Mouse (Mus musculus): Measurements from ENCODE around the gene Scoc.

Scoc gene

DNA sequence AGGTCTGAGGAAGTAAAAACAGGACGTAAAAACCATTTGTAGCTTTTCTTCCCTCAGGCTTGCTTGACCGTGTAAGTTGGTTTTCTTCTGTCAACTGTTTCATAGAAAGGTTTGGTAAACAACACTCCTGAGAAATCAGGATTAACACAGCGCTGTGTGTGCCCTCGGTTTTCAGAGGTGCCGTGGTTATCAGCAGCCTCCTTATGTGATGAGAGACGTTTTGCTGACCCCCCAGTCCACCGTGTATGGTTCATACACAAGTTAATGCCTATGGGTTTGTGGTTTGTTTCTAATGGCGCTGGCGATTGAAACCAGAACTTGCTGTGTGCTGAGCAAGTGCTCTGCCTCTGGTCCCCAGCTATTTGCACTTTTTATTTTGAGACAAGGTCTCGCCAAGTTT lies 52.6 kb downstream of the Scoc start:
- no peak for DNase-seq (ENCODE audit: low read depth, low spot score)

GRCm38 (mm10) chr8:83397726-83398125 lies 60.5 kb downstream of the Scoc start:
- DNase-seq (ENCODE audit: low read depth, low spot score), result no peak

DNA sequence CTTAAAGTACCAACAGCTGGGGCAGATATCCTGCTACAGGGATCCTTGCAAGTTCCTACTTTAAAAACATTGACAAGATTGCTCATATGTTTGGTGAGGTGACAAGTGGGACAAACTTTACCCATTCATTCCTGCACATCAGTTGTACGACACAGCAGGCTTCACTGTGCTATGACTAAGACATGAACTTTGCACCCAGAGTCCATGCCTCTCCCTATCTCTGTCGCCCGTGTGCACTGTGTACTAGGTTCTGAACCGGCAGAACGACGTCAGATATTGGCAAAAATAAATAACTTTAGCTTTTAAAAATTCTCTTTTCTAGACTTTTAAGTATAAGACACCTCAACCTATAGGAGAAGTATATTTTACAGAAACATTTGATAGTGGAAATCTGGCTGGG lies 61.5 kb downstream of the Scoc start:
- no peak for DNase-seq (ENCODE audit: low read depth, low spot score)

- DNase-seq (ENCODE audit: low read depth, low spot score), result no peak
These were observed 63.9 kb downstream of the Scoc start for GRCm38 (mm10) chr8:83394325-83394724.

DNA sequence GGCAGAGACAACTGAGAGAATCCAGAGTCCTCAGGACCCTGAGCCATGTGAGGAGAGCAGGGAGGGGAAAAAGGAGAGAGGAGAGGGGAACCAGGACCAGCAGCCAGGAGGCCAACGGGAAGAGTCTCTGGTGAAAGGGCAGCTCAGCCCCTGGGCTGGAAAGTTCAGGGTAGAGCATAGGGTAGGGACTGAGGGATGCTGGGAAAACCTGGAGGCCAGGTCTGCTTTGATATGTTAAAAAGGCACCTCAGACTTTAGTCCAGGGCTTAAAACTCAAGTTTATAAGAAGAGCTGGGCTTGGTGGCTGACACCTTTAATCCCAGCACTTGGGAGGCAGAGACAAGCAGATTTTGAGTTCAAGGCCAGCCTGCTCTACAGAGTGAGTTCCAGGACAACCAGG lies 65.7 kb downstream of the Scoc start:
- peak; percentile 67 for DNase-seq (ENCODE audit: low read depth, low spot score)

- peak; percentile 48 for DNase-seq (ENCODE audit: low read depth, low spot score)
These were observed 68.0 kb downstream of the Scoc start for GRCm38 (mm10) chr8:83390006-83390701.

GRCm38 (mm10) chr8:83389316-83390005 lies 68.7 kb downstream of the Scoc start, which contains the start of gene Clgn:
Gene Clgn, plus strand, starts transcription at chr8:83389867.
- DNase-seq (ENCODE audit: low read depth, low spot score), result peak; percentile 84

DNA sequence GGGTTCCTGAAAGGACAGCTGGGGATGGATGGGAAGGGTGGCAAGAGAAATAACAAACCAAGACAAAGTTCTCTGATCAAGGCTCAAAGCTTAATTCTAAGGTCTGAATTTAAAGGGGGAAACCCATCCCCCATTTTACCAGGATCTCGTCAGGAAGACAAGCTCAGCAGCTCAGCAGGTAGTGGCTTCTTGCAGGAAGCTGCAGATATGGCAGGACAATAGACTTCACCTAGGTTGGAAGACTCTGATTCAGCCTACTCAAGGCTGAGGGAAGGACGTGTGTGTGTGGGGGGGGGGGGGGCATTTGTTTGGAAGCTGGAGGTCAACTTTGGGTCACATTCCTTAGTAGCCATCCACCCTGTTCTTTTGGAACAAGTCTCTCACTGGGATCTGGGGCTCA lies 75.3 kb downstream of the Scoc start:
- DNase-seq (ENCODE audit: low read depth, low spot score), result peak; percentile 83

DNA sequence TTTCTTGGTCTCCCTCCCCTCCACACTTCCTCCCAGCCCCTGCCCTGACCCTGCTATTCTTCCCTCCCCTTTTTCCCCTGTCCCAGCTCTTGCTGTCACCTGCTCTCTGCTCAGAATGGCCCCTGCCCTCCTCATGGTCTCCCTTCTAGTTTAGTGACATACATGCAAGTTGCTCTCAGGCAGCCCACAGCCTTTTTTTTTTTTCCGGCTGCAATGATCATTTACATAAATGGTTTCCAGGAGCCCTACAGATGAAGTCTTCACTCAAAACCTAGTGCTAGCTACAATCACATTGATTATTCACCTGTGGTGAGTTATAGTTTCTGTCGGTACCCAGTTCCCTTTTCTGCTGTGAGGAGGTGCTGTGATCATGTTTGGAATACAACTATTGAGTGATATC lies 77.2 kb downstream of the Scoc start:
- DNase-seq (ENCODE audit: low read depth, low spot score), result no peak

GRCm38 (mm10) chr8:83380141-83380540 lies 78.0 kb downstream of the Scoc start:
- no peak for DNase-seq (ENCODE audit: low read depth, low spot score)

All from ES-CJ7 (cell line).